Mouse (Mus musculus): ENCODE measurements around the gene Ccdc188.

DNA sequence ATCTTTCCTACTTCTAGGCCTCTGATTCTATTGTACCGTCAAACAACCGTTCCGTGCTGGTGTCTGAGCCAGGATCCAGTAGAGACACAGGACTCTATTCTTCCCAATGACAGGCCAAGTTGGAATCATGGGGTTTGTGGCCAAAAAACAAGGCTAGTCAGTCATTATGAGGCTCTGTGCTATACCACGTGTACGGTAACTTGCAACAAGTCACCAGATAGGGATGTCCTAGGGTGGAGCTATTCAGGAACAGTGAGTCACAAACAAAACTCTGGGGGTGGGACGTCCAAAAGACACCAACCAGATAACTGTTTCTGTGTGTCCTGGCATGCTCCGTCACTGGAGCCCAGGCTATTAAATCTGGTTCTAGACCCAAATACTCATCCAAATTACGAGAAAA lies 34.9 kb upstream of the Ccdc188 start:
- TF ChIP-seq CTCF (IDR thresholded peaks at IDR 0.05; ENCODE audit: low read depth, low read length) (no peak), TAL1 (conservative IDR thresholded peaks at IDR 0.05; ENCODE audit: low read depth, low read length) (no peak), GATA1 (IDR thresholded peaks at IDR 0.05; ENCODE audit: borderline replicate concordance, low read length) (no peak), GATA2 (IDR thresholded peaks at IDR 0.05; ENCODE audit: borderline replicate concordance, low read depth, low read length) (no peak)
